Mouse (Mus musculus) embryo, embryonic 10 days (tissue): Measurements from ENCODE around the gene Adgrg3.

ENCODE experiments used
- DNase-seq: peaks from one replicate; pipeline ENCODE4 v3.0.0-alpha.2; 2015; ENCODE audit warnings: low spot score

The Adgrg3 gene

DNA sequence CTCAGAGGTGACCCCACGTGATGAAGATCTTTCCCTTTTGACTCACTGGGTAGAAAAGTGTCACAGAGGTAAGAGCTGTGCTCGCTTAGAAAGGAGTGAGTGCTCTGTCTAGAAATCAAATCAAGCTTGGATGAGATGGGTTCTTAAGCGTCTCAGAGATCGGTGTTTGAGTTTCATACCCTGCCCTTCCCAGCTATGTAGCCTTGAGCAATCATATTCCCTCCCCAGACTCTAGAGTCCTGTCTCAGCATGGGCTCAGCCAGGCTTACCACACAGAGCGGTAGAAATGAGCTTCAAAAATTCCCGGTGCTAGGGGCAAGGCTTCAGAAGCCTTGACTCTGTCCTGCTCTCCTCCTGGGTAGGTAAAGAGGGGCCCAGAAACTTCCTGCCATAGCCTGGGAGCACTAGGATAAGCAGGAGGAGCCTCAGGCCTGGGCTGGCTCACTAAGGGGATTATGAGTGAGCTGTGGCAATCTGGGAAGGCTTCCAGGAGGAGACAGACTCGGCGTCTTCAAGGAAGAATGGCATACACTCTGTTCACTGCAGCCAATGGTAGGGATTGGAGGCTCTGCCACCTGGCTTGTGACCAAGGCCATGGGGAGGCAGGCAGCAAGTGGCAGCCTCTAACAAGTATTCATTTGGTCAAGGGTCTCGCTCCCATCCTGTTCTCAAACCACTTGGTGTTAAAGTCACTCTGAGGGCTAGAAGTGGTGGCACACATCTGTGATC, 24.3 kb upstream of the Adgrg3 start:
- no peak for DNase-seq

DNA sequence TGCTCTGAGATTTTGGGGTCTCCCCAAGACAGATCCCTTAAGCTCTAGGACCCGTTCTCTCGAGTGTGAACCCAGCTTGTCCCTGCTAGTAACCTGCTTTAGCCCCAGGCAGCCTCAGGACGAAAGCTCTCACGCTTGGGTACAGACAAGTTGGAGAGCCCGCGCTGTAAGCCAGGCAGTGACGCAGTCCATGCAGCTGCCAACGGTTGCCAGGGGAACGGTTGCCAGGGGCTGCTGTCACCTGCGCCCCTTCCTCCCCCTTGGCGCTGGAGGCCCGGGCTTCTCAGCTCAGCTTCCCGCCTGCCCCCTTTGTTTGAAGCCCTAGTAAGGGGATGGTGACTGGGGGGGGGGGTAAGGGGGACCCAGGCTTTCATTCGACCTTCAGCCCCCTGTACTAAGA, 23.5 kb upstream of the Adgrg3 start:
- peak; percentile 94 for DNase-seq

DNA sequence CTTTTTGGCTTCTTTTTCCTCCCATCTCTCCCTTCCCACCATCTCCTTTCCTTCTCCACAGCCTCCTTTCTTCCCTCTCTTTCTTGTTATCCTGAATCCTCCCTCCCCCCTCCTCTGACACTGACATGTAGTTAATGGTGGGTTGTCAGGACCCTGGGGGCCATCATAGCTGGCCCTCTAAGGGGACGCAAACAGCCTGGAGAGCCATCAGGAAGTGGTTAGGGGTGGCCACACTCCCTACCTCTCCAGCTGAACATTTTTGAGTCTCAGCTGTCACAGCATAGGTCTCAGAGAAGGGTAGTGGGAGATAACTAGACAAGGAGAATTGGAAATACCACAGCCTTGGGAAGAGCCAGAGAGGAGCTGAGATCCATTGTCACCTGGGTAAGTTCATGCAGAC, 23.0 kb upstream of the Adgrg3 start:
- no peak for DNase-seq

DNA sequence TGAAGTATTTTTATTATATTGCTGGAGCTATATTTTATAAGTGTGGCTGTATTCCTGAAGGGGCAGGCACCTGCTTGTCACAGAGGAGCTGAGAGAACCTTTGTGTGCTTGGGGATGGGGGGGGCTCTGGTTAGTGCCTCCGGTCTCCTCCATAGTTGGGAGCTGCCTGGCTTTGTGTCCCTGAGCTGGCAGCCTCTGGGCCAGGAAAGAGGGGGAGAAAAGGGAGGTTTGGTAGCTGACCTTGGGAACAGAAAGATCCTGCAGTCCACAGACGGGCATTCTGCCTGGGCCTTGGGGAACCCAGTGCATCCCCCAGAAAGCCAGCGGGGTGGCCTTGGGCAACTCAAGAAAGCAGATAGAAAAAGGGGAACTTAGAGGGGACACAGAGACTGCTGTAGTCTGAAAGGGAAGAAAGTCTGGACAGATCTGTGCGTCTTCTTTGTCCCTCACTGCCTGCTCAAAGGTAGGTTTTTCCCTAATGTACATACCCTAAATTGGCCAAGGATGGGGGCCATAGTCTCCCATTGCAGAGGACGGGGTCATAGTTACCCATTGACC, 22.1 kb upstream of the Adgrg3 start:
- DNase-seq: no peak

DNA sequence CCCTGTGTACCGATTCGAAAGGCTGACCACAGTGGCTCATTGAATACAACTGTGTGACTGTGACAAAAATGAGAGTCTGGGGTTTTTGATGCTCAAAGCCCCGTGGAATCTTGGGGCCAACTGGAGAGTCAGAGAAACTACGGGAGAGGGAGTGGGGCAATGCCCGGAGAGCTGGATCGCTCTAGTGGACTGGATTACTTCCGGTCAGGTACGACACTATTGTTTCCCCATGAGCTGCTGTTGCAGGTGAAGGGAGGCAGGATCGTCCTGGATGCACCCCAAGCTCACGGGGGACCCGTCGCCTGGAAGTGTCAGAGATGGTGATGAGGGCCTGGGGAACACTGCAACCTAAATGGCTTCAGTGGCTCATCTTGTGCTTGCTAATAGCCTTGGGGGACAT, 21.5 kb upstream of the Adgrg3 start:
- DNase-seq: no peak

DNA sequence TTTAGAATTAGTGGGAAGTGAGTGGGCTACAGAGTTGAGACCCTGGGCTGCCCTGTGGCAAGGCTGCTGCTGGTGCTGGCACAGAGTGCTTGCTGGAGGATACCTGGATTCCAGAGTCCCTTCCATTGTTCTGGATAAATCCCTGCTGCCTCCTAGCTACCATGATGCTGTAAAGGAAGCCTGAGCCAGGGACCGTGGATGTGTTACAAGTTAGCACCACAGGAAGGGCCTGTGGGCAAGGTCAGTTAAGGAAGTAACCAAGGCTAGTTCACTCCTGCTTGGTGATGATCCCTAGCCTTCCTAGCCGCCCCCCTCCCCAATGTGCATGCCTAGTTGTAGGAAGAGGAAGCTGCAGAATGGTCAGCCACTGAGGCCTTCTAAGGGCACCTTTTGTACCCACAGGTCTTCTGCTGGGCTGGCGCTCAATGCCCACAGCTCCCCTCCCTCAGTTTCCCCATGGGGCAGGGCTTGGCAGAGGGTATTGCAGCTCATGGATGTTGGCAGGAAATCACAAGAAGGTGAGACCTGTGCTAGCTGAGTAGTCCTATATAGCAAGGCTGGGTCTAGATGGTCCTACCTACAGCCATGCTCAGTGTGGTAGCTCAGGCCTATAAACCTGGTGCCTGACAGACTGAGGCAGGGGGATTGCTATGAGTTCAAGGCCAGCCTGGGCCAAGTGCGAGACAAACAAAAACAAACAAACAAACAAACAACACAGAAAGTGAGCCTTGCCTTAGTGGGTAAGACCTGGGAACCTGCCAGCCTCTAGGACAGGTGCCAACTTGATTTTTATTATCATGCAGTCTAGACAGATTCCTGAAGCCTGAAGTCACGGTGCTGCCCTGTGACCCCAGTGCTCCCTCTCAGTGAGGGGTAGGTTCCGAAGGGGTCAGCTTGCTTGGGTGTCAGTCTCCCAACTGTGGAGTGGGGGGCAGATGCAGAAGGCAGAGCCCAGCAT, 20.3 kb upstream of the Adgrg3 start:
- DNase-seq: peak; percentile 31

DNA sequence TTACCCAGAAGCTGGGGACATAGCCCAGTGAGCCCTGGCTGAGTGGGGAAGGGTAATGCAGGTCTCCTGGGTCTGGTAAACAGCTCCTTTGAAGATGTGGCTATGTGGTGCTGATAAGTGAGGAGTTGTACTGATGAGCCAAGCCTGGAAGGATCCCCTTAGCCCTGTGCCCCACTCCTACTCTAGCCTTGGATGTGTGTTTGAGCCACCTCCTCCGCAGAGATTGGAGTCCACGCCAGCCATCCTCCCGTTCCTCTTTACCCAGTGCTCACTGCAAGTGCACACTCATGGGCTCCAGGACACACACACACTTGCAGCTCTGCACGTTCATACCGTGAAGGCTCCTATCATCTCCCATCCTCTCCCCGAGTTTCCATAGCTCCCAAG, 19.6 kb upstream of the Adgrg3 start:
- DNase-seq: no peak

DNA sequence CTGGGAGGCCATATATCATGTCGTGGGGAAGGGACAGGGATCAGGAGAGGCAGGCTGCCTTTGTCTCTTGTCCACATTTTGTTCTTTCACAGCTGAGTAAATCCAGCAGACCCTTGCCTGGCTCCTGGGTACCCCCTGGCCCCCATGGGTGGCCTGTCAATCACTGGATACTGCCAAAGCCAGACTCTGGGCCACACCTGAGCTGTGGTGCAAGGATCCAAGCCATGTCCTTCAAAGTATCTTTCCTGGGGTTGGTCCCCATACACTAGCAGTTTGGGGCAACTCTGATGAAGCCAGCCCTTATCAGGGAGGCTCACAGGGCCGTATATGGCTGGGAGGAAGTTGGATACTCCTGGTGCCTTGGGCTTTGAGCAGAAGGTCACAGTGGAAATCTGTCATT, 19.1 kb upstream of the Adgrg3 start:
- no peak for DNase-seq

DNA sequence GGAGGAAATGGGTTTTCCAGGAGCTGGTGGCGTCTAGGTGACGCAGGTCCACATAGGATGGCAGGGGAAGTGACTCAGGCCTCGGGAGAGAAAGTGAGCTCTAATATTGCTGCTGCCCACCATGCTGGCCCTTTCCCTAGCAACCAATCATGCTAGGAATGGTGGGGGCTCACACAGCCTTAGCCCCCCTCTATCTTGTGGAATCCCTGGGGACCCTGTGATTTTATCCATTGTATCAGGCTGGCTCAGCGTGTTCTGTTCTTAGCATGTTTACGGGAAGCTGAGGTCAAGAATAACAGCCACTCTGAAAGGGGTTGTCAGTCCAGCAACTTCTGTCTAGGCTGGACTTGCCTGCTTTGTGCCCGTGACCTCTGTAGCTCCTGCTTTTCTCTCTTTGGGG, 18.5 kb upstream of the Adgrg3 start:
- DNase-seq: no peak

DNA sequence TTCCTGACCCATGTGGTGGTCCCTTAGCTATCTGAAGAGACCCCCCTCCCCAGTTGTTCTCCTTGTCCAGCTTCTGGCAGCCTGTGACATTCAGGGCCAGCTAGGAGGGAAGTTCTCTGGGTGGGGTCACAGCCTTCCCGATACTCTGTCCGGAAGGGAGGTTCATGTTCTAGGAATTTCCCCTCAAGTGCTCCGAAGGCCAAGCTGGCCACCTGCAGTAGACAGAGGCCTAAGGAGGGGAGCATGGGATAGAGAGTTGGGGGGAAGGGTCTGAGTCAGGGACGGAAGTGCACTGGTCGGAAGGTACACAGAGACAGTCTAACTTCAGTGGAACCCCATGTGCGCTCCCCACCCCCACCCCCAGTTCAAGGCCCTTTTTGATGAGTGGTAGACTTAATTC, 17.5 kb upstream of the Adgrg3 start:
- no peak for DNase-seq

DNA sequence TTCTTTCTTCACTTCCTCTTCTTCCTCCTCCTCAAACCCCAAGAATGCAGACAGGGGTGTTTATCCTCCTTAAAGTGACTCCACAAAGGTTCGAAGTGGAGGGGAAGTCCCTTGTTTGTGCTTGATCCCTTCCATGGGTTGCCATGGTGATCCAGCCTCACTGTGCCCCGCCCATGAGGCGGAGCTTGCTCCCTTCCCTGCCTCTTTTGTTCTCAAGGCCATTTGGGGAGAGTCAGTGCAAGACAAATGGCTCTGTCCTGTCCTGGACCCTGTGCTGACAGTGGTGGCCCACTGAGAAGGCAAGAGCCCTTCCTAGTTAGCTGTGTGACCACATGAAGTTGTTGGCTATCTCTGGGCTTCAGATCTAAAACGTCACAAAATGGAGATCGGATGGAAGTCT, 16.8 kb upstream of the Adgrg3 start:
- peak; percentile 93 for DNase-seq

DNA sequence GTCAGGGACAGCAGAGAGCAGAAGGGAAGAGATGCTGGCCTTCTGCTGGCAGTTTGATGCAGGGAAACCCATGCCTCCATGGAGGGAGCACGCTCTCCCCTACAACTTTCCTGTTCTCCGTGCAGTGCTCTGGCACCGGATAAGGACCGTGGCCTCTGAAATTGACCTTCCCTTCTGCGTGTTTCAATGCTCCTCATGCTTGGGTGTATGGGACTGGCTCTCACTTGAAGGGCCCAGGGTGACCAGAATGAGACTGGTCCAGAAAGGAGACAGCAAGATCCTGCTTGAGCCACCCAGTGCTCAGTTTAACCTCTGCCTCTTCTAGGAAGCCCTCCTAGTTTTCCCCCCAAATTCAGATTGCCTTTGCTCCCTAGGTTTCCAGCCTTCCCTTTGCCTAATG, 16.3 kb upstream of the Adgrg3 start:
- DNase-seq: no peak

DNA sequence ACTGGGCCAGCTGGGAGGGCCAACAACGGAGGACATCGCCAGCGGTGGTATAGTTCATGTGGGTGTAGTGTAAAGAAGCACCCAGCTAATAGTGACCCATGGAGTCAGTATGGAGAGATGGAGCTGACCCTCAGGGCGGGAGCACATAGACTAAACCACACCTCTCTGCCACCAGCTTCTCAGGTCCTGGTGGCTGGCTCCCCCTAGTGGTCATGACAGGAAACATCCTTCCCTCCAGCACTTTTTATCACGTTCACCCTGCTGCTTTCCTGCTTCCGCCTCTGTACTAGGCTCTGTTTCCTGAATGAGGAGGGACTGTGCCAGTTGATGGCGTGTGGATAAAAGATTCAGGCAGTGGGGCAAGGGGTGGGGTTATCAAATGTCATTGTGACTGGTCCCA, 15.8 kb upstream of the Adgrg3 start:
- peak; percentile 93 for DNase-seq

DNA sequence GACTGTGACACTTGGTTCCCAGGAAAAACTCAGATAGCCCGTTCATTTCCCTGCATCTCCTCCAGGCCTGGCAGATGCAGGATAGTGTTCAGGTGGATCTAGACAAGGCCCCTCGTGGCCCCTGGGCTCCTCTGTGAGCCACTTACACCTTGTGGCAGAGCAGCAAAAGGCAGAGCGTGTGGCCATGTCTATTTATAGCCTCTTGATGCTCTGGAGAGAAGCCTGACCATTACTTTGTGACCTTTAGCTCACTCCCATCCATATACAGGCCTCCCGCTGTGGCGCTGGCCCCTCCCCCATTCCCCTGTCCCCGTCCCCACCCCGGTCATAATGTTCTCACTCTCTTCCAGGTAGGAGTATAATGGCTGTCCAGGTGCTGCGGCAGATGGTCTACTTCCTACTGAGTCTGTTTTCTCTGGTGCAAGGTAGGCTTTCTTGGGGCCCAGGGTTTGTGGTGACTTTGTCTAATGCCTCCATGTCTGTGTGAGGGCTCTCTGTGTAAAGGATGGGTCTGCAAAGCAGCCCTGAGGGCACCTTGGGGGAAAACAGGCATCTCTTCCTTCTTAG, 15.3 kb upstream of the Adgrg3 start:
- no peak for DNase-seq

DNA sequence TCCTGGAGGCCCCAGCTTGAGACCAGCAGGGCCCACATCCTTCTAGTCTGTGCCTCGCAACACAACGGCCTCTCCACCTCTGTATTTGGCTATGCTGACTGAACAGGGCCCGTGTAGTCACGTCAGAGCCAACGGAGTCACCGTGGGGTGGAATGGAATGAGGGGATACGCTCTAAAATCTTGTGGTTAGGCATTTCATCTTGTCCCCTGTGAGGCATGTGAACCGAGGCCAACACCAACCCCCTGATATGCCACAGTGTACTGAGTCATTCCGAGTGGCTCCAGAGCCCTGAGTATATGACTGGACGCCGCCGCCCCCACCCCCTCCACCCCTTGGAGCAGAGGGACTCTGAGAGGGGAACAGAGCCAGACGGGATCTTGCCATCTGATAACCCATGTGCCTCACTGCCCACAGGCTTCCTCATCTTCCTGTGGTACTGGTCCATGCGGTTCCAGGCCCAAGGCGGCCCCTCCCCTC, 5.0 kb upstream of the Adgrg3 start:
- no peak for DNase-seq

DNA sequence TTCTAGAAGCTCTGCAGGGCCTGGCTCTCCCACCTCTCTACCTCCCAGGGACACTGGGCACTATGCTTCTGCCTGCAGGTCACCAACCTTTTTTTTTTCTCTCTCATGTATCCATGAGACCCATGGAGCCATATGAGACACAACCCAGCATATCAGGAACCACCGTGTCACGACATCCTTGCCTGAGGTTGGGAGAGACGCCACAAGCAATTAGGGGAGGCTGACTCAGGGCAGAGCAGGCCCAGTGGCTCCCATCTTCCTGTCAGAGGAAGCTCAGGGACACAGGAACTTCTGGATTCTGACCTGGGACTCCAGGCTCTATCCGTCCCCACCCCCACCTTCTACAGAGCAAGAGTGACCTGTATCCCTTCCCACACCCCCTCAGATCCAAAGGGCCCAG, 1.6 kb upstream of the Adgrg3 start:
- no peak for DNase-seq

DNA sequence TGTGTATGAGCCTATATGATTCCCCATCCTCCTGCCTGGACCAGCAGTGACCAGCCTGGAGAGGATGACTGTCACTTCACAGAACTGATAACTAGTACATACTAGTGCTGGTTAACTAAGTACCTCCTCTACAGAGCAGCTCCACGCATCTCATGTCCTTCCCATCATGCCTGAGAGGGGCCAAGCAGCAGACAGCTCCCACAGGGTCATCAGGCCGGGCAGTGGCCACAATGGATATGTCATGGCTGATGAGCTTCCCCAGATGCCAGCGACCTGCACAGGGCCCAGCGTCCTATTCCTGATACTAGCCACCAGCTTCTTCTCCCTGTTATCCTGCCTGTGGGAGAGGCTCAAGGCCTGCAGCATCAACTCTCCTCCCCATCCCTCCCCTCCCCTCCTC, 808 bp upstream of the Adgrg3 start:
- no peak for DNase-seq

DNA sequence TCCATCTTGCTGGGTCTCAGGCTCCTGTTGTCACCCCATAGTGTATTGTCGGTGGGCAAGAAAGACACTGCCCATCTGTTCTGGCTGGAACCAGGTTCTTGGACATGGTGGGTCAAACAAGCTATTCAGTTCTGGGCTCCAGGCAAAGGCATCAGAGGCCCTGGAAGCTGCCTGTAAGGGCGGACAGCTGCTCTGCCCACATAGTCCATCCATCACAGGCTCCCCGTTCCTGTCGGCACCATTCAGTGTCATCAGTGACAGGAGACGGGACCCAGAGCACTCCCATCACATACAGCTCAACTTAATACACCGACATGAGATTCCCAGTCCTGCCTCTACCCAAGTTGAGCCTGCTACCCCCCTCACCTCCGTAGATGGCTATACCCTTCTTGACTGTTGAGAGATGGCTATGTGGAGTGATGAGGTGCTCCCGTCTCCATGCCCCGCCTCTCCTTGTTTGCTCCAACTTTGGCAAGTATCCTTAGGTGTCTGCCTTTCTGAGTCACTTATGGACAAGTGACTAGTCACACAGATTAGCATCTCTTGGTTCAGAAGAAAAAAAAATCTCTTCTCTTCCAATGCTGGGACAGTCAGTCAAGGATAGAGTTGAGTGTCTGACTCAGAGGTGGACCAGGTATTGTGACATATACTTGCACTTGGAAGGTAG, 610 bp downstream of the Adgrg3 start:
- DNase-seq: no peak

DNA sequence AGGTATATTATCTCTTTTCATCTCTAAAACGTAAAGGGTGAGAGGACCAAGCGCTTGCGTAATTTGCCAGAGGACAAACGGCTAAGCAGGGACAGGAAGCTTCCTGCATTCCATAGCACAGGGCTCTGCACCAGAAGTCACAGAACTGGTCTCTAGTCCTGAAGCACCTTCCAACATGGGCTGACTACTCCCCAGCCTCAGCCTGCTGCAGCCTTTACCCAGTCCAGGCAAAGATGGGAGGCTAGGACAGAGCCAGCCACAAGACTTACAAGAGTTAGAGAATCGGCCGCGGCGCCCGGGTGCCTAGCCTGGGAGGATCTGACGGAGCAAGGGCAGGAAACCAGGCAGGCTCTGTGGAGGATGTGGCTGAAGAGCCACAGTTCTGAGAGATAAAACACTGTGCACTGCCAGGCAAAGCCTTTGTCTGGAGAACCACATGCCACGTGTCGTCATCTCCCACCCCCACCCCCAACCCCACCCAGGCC, 2.8 kb downstream of the Adgrg3 start:
- no peak for DNase-seq

DNA sequence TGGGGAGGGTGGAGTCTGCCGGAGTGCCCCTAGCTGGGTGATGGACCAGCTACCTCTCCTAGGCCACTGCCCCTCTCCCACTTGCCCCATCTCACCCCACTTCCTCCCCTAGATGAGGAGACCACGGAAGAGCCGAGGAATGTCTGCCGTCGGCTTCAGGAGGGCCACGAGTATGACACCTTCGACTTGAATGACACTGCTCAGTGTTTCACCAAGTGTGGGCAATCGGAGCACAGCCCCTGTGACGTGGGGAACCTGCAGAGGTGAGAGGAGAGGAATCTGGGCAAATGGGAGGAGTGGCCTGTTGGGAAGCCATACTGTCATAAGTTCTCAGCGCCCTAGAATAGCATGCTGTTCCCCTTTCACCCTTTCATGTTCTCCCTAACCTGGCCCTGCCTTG, 3.3 kb downstream of the Adgrg3 start:
- no peak for DNase-seq

DNA sequence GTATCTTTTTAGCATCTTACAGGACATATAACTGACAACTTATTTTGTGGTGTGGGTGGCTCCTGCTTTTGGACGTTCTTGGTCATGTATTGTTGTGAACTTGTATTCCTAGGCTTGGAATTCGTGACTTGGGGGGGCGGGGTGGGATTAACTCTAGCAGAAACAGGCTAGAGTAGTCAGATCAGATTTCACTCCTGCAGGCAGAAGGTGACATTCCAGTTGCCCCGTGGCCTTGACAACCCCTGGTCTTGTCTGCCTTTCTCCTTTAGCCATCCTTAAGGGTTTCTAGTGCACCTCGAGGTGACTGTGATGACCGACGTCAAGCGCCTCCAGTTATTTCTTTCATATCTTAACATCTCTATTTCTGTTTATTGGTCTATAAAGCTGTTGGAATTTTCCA, 5.7 kb downstream of the Adgrg3 start:
- DNase-seq: peak; percentile 55

DNA sequence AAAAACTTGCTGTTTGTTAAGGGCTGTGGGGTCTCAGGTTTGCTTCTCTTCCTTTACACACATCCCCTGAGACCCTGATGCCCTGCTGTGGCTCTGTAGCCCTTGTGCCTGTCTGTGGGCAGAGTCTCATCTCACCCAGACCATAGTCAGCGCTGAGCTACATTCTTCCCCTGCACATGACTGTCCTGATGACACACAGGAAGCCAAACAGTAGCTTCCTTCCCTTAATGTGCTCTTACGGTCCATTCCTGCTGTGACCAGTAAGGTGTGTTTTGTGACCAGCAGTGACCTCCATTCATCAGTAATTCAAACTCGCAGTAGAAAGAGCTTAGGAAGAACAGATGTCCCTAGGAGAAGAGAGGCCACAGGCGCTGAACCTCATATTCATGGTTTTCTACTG, 6.9 kb downstream of the Adgrg3 start:
- no peak for DNase-seq
